Mouse (Mus musculus) thymus, postnatal 36 days (tissue): ENCODE data around the gene Bbx.
A peak's percentile ranks its signal among the peaks of the same experiment; 100 is the strongest.

Source experiments
- DNase-seq, 2 experiments: peaks; one replicate each; pipeline ENCODE4 v3.0.0; 2022; ENCODE audit warnings: mixed read lengths in 2 of 2

Gene Bbx

GRCm38 (mm10) chr16:50395928-50396612, 36.1 kb downstream of the Bbx start:
- DNase-seq: no peak

GRCm38 (mm10) chr16:50388499-50388898, 43.7 kb downstream of the Bbx start:
- DNase-seq: no peak

GRCm38 (mm10) chr16:50383541-50383940, 48.6 kb downstream of the Bbx start:
- DNase-seq: no peak

GRCm38 (mm10) chr16:50381351-50381746, 50.8 kb downstream of the Bbx start:
- no peak for DNase-seq

GRCm38 (mm10) chr16:50380682-50381350, 51.4 kb downstream of the Bbx start:
- DNase-seq: peak; percentile 73 to 75

- no peak for DNase-seq
Measured at GRCm38 (mm10) chr16:50380232-50380631, 52.0 kb downstream of the Bbx start.

- peak in 1 of 2 experiments; percentile 32 for DNase-seq
Measured at GRCm38 (mm10) chr16:50374611-50375010, 57.6 kb downstream of the Bbx start.

- no peak for DNase-seq
Measured at GRCm38 (mm10) chr16:50373685-50374084, 58.5 kb downstream of the Bbx start.

GRCm38 (mm10) chr16:50372543-50372942, 59.6 kb downstream of the Bbx start:
- DNase-seq: peak; percentile 37 to 54

- DNase-seq: no peak
Measured at GRCm38 (mm10) chr16:50371460-50371859, 60.7 kb downstream of the Bbx start.

GRCm38 (mm10) chr16:50370423-50370822, 61.8 kb downstream of the Bbx start:
- DNase-seq: no peak

- DNase-seq: no peak
Measured at GRCm38 (mm10) chr16:50366556-50366955, 65.6 kb downstream of the Bbx start.

- DNase-seq: peak; percentile 41 to 49
Measured at GRCm38 (mm10) chr16:50364189-50365059, 67.8 kb downstream of the Bbx start.

GRCm38 (mm10) chr16:50363443-50364188, 68.6 kb downstream of the Bbx start:
- no peak for DNase-seq

GRCm38 (mm10) chr16:50360631-50361030, 71.6 kb downstream of the Bbx start:
- DNase-seq: no peak

- DNase-seq: no peak
Measured at GRCm38 (mm10) chr16:50329684-50330083, 102.5 kb downstream of the Bbx start.

- no peak for DNase-seq
Measured at GRCm38 (mm10) chr16:50324746-50325145, 107.4 kb downstream of the Bbx start.

- no peak for DNase-seq
Measured at GRCm38 (mm10) chr16:50324292-50324691, 107.9 kb downstream of the Bbx start.

GRCm38 (mm10) chr16:50321368-50321767, 110.8 kb downstream of the Bbx start:
- no peak for DNase-seq

- no peak for DNase-seq
Measured at GRCm38 (mm10) chr16:50318255-50318654, 113.9 kb downstream of the Bbx start.

GRCm38 (mm10) chr16:50315349-50315969, 116.7 kb downstream of the Bbx start:
- no peak for DNase-seq

- no peak for DNase-seq
Measured at GRCm38 (mm10) chr16:50311588-50311987, 120.6 kb downstream of the Bbx start.
